Mouse (Mus musculus) T-cell, adult 66 days (primary cell): Measurements from ENCODE around the gene Hoxd12. TPM values are rescaled to one million over a fixed set of nuclear protein-coding genes. Genes with fewer than 3 reads are reported as not detected.

Experiments used
- total RNA-seq, 2 experiments: library from RNA; stranded (reverse); gene quantifications; 3 replicates in 1 of 2; 4 replicates in 1 of 2; pipeline ENCODE4 v1.2.4; 2023

The Hoxd12 gene
- not detected for total RNA-seq

GRCm38 (mm10) chr2:74674881-74675665 lies at the start of gene Hoxd12:
Gene Hoxd12 (plus strand): TSS chr2:74675013.

GRCm38 (mm10) chr2:74659507-74660005 lies 15.3 kb upstream of the Hoxd12 start, which contains the start of gene Evx2:
Gene Evx2 (minus strand): TSS chr2:74659557.

GRCm38 (mm10) chr2:74667842-74668357 lies 6.9 kb upstream of the Hoxd12 start, which contains the start of gene Hoxd13:
Gene Hoxd13 (plus strand): TSS chr2:74668310.

GRCm38 (mm10) chr2:74678891-74679595 lies 4.2 kb downstream of the Hoxd12 start, which contains the start of gene Hoxd11:
Gene Hoxd11 (plus strand): TSS chr2:74679557.

DNA sequence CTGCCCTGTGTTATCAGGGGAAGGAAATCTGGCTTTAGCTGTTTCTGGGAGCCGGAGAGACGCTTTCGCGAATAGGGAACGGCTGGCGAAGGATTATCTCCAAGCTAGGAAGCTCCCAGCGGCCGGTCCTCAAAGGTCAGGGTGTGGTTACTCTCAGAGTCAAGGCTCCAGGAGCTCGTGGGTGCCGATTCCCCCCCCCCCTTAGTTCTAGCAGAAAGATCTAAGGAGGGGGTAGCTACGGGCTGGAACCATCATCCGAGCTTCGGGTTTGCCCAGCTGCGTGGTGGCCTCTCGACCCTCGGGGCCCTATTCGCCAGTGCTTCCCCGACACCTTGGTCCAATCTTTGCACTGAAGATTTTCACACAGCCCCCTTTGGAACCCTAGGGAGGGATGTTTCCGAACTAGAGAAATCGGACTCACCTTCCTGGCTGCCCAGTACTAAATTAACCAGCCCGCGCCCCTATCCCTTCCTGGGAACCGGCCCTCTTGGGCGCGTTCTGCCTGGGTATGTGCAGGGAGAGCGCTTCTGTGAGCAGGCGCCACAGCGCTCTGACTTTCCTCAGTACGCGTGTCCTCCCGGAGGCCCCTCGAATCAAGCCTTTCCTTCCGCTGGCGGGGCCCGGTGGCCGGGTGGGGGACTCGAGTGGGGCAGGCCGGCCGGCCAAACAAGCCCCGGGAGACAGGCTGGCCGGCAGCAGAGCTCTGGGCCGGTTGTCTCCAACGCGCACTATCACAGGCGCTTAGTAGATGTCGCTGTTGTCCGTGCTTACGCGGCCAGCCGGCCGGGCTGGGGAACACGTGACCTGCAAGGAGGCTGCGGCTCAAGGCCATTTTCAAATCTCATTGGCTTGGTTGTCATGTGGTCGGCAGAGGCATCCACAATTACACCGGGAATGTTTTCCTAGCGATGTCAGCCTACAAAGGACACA lies 16.5 kb downstream of the Hoxd12 start, which contains the start of gene Hoxd10:
Hoxd10 (plus strand) TSS at position 903 of the 930 bp plus-strand sequence.

DNA sequence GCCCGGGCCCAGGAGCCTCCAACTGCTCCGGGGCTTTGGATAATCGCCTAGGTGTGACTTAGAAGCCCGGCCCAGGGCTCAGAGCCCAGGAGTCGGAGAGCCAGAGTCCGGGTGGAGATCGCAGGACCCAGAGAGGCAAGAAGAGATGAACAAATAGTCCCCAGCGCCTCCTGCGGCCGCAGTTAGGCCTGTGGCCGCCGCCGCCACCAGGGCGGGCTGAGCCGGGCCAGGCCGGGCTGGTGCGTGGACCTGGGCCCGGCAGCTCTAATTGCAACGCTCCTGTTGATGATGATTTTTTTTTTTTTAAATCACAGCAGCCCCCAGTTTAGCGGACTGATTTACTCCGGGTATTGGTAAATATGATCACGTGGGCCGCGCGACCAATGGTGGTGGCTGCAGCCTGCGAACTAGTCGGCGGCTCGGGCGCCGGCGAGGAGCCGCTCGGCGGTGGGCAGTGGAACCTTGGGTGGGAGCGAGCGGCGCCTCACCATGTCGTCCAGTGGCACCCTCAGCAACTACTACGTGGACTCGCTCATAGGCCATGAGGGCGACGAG lies 22.8 kb downstream of the Hoxd12 start, which contains the start of gene Hoxd9:
Hoxd9 (plus strand) TSS at position 161 of the 555 bp plus-strand sequence.

DNA sequence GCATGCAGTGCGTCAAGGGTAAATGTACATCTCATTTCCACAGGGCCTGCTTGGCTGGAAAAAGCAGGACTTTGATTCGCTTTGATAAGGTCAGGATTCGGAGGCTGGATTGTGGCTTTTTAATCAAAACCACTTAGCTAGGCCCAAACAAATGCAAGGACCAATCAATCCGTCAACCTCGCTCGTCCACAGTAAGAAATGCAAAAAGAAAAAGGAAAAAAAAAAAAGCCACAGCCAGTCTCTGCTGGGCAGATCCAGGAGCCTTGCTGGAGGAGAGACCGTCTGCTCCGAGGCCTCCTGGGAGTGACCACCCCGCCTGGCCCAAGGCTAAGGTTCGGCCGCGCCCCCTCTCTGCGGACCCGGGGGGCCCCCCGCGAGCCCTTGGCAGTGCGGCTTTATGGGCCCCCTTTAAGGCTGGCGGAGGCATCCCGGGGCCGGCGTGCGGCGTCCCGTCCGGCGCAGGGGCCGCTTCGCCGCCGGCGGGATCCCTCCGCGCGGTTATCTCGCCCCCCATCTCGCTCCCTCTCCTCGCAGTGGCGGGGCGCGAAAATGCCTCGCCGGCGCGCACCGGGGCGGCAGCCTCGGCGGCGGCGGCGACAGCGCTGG lies 29.7 kb downstream of the Hoxd12 start, which contains the start of gene Hoxd8:
Hoxd8 (plus strand) TSS at position 223 of the 606 bp plus-strand sequence.

DNA sequence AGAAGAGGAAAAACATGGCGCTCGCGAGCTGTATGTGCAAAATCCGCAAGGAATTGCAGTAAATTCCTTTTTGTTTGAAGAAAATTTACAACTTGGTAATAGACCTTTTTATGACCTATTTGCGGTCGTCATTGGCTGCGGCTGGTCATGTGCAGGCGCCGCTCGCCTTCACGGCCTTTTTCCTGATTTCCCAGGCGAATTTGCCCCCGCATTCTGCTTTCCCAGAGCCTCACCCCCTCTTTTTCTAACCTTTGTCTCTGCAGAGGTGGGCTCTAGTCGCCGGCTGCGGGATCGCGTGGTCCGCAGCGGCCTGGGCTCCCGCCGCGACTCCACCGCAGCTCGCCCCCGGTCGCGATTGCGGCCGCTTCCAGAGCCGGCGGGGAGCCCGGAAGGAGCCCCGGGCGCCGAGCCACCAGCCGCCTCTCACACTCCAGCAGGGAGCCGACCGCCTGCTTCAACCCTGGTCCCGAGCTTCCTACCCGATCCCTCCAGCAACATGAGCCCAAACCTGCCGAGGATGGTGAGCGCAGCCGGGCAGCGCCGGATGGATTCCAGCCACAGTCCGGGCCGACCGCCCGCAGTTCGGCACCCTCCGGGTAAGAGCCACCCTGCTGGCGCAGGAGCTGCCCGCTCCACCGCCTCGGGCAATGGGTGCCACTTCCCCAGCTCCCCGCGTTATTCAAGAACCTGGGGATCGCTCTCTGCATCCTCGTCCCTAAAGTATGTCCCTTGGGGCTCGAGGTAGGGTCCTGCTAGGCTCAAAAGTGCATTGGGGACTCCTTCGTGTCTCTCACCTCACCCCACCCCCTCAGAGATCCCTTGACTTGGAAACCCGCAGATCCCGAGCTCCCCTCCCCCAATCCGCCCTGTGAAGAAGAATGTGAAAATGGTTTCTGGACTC lies 37.2 kb downstream of the Hoxd12 start, which contains the start of the genes Hoxd3 and Hoxd4:
Hoxd3 (plus strand) TSS at position 207 of the 901 bp plus-strand sequence.
Hoxd4 (plus strand) TSS at position 209 of the 901 bp plus-strand sequence.

DNA sequence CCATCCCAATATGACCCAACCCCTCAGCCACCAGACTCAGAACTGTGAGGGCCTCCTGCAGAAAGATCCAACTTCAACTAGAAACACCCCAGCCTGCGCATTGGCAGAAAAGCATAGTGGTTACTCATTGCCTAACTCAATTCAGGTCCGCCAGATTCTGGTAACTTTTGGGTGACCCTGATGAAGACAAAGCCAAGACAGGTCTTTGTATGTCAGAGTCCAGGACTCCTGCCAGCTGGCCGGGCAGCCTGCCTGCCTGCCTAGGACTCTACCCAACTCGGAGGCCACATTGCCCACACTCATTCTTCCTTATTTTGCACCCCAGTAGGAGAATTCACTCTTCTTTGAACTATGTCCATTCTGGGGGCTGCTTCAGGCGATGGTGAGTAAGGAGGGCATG lies 51.7 kb downstream of the Hoxd12 start, which contains the start of gene Gm28230:
Gm28230 (plus strand) TSS at position 178 of the 400 bp plus-strand sequence.

Other genes starting within 250 kb of the Hoxd12 start
- gene Lnpk, start 95.6 kb upstream of the Hoxd12 start, total RNA-seq, result 10 to 100 TPM; 27.4 to 31.5 TPM
- gene Evx2, start 15.5 kb upstream of the Hoxd12 start, total RNA-seq, result not detected
- gene Hoxd13, start 6.7 kb upstream of the Hoxd12 start, total RNA-seq, result not detected
- not detected for gene Hoxd11, start 4.5 kb downstream of the Hoxd12 start, total RNA-seq
- gene Hoxd10, start 16.9 kb downstream of the Hoxd12 start, total RNA-seq, result not detected
- gene Hoxd9, start 22.7 kb downstream of the Hoxd12 start, total RNA-seq, result not detected
- gene Hoxd8, start 29.6 kb downstream of the Hoxd12 start, total RNA-seq, result not detected
- not detected for gene Hoxd3, start 36.9 kb downstream of the Hoxd12 start, total RNA-seq
- not detected for gene Hoxd4, start 36.9 kb downstream of the Hoxd12 start, total RNA-seq
- not detected for gene Gm28230, start 51.7 kb downstream of the Hoxd12 start, total RNA-seq
- gene Hoxd1, start 88.0 kb downstream of the Hoxd12 start, total RNA-seq, result not detected
- 10 to 100 TPM; 23.0 to 24.6 TPM for gene Mtx2, start 150.8 kb downstream of the Hoxd12 start, total RNA-seq